In the genomic region with DNA sequence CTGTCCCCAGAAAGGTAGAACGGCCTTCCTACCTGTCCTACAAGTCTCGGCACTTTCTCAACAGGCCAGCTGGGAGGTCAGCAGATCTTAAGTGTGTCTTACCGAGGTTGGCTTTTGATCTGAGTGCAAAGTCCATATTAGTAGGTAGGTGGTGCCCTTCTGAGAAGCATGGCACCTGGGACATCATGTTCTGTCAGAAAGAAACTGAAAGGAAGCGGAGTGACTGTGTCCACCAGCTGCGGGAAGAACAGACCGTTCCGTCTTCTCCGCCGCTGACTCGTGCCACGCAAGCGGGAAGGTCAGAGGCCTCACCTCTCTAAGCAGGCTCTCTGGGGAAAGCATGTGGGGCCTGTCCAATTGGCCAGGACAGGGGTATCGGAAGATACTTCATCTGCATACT, we compare ENCODE assay signal across 1 mouse cellular context.
TF ChIP-seq lines count a peak whose summit lies in the region.

No protein-coding gene starts in this region.

TF ChIP-seq in CH12.LX, 34 proteins besides CTCF, POLR2A, EP300 and RAD21 (continued from another document):
- TF ChIP-seq IRF4 (IDR thresholded peaks at IDR 0.05; ENCODE audit: low read depth, low read length) (peak; percentile 86), CHD1 (IDR thresholded peaks at IDR 0.05; ENCODE audit: low read depth, low read length) (no peak), NELFE (IDR thresholded peaks at IDR 0.05; ENCODE audit: low read depth, low read length) (no peak), ETS1 (conservative IDR thresholded peaks at IDR 0.05; ENCODE audit: low read depth, low read length) (peak; percentile 93), E2F4 (IDR thresholded peaks at IDR 0.05; ENCODE audit: insufficient replicate concordance, low read depth, low read length) (no peak), ELF1 (IDR thresholded peaks at IDR 0.05; ENCODE audit: low read depth, low read length) (0 out of 2 replicates have a peak, but pooled peaks have one; percentile 24), JUN (IDR thresholded peaks at IDR 0.05; ENCODE audit: insufficient read depth, low read depth, low read length) (peak; percentile 24; the same call in 1 of the 2 replicates), GABPA (IDR thresholded peaks at IDR 0.05; ENCODE audit: insufficient replicate concordance, low read depth, low read length) (no peak), ZNF384 (IDR thresholded peaks at IDR 0.05; ENCODE audit: low read depth, low read length) (no peak), SIN3A (IDR thresholded peaks at IDR 0.05; ENCODE audit: low read length) (peak; percentile 62; the same call in 1 of the 2 replicates), MXI1 (IDR thresholded peaks at IDR 0.05; ENCODE audit: low read depth, low read length) (peak; percentile 52; the same call in 1 of the 2 replicates), MYC (IDR thresholded peaks at IDR 0.05; ENCODE audit: low read depth, low read length) (peak; percentile 71), MAZ (IDR thresholded peaks at IDR 0.05; ENCODE audit: low read depth, low read length) (no peak), ZKSCAN1 (IDR thresholded peaks at IDR 0.05; ENCODE audit: borderline replicate concordance, low read depth, low read length) (no peak), TCF12 (IDR thresholded peaks at IDR 0.05; ENCODE audit: low read depth, low read length) (peak; percentile 94), BHLHE40 (IDR thresholded peaks at IDR 0.05; ENCODE audit: low read depth, low read length) (peak; percentile 98), CHD2 (IDR thresholded peaks at IDR 0.05; ENCODE audit: low read length) (no peak; the same call in 1 of the 2 replicates), KAT2A (IDR thresholded peaks at IDR 0.05; ENCODE audit: insufficient replicate concordance, low read length) (no peak), TBP (conservative IDR thresholded peaks at IDR 0.05; ENCODE audit: low read depth, low read length) (no peak), USF2 (conservative IDR thresholded peaks at IDR 0.05; ENCODE audit: low read depth, low read length) (no peak), MEF2A (IDR thresholded peaks at IDR 0.05; ENCODE audit: borderline replicate concordance, low read depth, low read length) (peak; percentile 53; the same call in 1 of the 2 replicates), MAX (IDR thresholded peaks at IDR 0.05; ENCODE audit: low read length) (no peak), USF1 (IDR thresholded peaks at IDR 0.05; ENCODE audit: low read depth, low read length) (no peak), NRF1 (IDR thresholded peaks at IDR 0.05; ENCODE audit: low read depth, low read length) (no peak), MAFK (IDR thresholded peaks at IDR 0.05; ENCODE audit: insufficient replicate concordance, low read length) (no peak), RCOR1 (conservative IDR thresholded peaks at IDR 0.05; ENCODE audit: low read depth, low read length) (no peak), HCFC1 (IDR thresholded peaks at IDR 0.05; ENCODE audit: low read depth, low read length) (no peak), UBTF (IDR thresholded peaks at IDR 0.05; ENCODE audit: low read depth, low read length) (no peak), ZC3H11A (IDR thresholded peaks at IDR 0.05; ENCODE audit: low read depth, low read length) (no peak), SMC3 (IDR thresholded peaks at IDR 0.05; ENCODE audit: low read depth, low read length) (peak; percentile 37), POLR2AphosphoS2 (IDR thresholded peaks at IDR 0.05; ENCODE audit: low read depth, low read length) (no peak)
